Mouse (Mus musculus) spleen, adult 2 months (tissue): ENCODE results near the gene Krt14.

Source experiments
- CTCF ChIP-seq: fragments of 200-500 bp; IDR thresholded peaks from 2 replicates; pipeline ENCODE4 v1.5.1; 2011; ENCODE audit warnings: mild to moderate bottlenecking, inconsistent platforms; ENCODE audit not compliant: insufficient read depth, insufficient read length, insufficient replicate concordance; ENCODE audit errors: extremely low read depth
- POLR2A ChIP-seq: fragments of 200-500 bp; IDR thresholded peaks from 2 replicates; pipeline ENCODE4 v1.6.1; 2011; ENCODE audit warnings: low read depth, low read length, inconsistent platforms

GRCm38 (mm10) chr11:100157908-100158477 is 49.4 kb downstream of the Krt14 start:
- TF ChIP-seq CTCF (no peak), POLR2A (no peak)
